Mouse (Mus musculus) layer of hippocampus, postnatal 25 days (tissue): ENCODE measurements around the gene Cep170b. TPM values are rescaled to one million over a fixed set of nuclear protein-coding genes. Genes with fewer than 3 reads are reported as not detected.
A peak's percentile ranks its signal among the peaks of the same experiment; 100 is the strongest.

Source experiments
- DNase-seq, 2 experiments: peaks; one replicate each; pipeline ENCODE4 v3.0.0; 2022; ENCODE audit warnings: mixed read lengths in 2 of 2, low spot score in 1 of 2; ENCODE audit errors: extremely low spot score in 1 of 2
- total RNA-seq, 2 experiments: library from RNA; stranded (reverse); gene quantifications; 2 replicates each; pipeline ENCODE4 v1.2.3; 2021

Cep170b gene
- 100 to 1,000 TPM; 180 to 192 TPM for total RNA-seq

DNA sequence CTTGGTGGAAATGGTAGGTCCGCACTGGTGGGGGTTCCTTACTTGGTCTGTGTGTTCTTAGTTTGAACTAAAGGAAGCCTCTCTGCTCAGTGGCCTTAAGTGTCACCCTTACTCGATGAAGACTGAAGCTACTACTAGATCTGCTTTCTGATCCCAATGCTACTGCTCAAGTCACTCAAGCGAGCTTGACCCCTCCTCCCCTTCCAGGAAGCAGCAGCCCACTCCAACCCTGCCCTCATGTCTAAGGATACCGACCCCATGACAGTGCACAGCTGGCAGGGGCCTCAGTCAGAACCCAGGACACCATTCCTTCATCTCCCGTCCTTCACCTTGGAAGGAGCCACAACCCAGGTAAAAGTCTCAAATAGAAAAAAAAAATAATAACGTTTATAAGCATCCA, at the start of gene Cep170b:
Cep170b (plus strand) TSS at position 240 of the 400 bp plus-strand sequence.
- DNase-seq = no peak

DNA sequence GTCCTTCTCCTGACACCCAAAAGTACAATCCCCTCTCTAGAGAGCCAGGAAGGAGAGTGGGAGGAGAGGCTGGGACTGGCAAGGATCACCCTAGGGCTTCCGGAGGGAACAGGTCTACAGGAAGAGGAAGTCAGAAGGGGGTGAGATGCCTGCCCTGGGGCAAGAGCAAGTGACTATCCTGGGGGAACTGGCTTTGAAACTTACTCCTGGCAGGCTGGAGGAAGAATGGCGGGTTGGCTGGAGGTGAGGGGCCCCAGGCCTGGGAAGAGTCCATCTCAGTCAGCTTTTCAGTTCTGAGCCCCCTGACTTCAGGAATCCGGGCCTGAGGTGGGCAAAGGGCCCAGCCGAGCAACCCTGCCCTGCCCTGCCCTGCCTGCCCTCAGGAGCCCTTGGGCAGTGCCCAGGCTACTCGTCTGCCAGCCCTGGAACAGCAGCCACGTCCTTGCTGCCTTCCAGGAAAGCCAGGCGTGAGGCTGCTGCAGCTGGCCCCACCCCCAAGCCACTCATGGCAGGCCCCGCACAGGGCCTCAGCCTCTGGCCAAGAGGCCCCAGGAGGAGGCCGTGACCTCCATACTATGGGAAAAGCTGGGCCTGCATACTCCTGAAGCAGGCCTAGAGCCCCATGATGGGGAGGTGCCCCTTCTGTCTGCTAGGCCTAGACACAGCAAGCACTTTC, 49.4 kb upstream of the Cep170b start:
- DNase-seq = no peak

DNA sequence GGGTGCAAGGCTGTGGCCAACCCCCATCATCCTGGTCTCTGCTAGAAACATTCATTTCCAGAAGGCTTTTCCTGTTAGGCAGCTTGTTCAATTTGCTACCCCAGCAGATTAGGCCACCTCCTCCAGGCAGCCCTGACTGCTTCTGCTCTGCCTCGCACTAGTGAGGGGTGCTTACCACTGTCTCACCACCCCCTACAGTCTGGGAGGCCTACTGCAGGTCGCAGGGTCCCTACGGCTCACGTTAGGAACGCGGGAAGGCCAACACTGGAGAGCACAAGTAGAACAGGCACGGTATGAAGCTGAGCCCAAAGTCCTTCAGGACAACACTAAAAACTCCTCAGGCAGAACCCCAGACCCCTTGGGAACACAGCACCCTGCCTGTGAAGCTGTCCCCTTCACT, 48.4 kb upstream of the Cep170b start:
- DNase-seq = no peak

DNA sequence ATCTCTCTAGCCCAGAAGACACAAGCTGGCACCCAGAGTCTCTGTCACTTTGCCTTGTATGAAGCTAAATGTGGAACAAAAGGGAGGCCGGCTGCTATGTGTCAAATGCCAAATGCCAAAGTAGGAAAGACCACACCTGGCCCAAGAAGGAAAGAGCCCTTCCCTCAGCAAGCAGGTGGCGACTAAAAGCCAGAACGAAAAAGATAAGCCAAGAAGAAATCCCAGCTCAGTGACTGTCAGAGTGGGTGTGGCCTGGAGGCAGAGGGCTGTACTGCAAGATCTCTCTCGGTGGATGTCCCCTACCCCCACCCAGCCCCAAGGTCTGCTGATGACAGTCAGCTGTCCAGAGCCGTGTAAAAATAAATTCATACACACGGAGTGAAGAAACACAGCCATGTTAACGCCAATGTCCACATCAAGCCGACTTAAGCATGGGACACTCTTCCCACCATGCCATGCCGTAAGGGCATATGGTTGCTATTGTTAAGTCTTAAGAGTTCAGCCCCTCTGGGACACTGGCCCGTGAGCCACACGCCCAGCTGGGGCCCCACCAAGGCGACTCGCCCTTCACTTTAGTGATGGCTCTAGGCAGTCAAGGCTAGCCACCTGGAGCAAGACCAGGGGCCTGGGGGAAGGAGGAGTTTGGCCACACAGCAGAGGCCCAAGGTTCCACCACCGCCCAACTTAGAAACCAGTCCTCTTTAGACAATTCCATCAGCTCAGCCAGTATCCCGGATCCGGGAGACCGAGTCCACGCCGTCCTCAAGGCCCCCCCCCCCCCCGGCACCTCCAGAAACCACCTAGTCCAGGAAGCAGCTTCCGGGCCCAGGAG, 47.3 kb upstream of the Cep170b start:
- no peak for DNase-seq

DNA sequence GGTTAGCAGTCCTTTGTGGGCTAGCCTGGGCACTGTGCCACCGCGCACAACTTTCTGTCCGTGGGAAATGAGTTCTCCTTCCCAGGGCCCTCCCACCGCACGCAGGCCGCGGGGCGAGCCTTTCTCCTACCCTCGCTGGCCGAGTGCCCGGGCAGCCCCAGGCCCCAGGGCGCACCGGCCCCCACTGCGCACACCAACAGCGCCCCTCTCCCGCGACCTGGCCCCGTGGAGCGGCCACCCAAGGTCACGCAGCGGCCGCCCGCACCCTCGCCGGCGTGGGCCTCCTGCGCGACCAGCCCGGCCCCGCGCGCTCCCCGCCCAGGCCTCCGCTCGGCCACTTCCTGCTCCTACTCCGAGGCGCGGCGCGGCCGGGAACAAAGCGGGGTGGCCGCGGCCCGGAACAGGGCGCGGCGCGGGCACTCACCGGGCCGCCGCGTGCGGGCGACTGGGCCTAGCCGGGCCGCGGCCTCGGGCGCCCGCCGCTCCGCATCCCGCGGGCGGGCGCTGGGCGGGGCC, 46.6 kb upstream of the Cep170b start:
- DNase-seq = no peak

DNA sequence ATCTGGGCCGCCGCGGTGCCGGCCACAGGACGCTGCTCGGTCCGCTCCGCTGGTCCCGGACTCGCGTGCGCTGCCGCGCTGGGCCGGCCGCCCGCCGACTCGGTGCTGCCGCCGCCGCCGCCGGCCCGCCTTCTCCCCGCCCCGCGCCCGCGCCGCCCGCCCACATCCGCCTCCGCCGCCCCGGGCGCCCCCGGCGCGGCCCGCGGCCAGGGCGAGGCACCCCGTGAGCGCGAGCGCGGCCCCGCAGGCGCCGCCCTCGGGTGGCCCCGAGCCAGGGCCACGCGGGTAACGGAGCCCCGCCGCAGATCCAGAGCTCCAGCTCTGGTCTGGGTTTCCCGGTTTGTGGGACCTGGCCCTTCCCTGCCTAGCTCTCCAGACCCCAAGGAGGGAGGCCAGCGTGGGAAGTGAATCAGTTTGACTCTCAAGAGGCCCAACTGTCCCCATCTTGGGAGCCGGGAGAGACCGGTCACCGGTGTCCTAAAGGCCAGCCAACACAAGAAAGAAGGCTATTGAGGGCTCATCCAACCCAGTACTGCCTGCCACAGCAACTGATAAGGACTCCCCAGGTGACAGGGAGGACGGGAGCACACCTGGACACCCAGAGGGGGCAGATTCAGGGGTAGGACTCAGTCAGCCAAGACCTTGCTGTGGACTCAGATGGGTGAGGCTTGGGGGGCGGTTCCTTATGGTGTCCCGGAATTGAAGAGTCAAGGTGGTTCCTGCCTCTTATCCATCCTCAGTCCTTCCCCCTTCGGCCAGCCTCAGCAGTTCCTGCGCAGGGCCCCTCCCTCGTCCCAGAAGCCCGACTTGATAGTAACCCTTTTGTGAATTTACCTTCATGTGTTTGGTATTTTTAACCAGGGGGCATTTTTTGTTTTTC, 45.9 kb upstream of the Cep170b start, which contains the start of gene Akt1:
Akt1 (minus strand) TSS at position 753 of the 880 bp plus-strand sequence.
- DNase-seq = peak in 1 of 2 experiments; percentile 51

DNA sequence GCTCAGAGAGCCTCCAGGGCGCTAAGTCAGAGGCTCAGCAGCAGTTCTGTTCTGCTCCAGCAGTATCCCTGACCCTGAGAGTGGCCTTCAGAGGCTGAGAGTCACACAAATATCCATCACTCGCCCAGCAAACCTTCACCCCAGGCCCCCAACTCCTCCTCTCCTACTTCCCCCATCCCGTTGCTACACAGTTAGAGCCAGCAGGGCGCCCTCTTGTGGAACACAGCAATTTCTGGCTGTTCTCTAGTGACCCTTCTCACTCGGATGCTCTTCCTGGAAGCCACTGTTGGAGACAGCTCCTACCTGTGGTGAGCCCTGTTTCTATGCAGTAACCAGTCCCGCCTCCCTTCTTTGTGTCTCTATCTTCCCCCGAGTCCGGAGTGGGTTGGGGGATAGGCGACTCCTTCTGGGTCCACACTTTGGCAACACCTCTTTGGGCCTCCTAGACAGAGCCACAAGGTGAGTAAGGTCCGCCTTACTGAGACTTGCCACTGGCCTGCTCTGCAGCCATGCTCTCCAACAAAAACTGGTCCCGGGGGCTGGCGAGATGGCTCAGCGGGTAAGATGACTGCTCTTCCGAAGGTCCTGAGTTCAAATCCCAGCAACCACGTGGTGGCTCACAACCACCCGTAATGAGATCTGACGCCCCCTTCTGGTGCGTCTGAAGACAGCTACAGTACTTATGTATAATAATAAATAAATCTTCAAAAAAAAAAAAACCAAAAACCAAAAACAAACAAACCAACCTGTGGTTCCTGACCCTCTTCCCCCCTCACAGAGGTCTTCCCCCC, 44.8 kb upstream of the Cep170b start:
- DNase-seq = peak; percentile 68 to 84

DNA sequence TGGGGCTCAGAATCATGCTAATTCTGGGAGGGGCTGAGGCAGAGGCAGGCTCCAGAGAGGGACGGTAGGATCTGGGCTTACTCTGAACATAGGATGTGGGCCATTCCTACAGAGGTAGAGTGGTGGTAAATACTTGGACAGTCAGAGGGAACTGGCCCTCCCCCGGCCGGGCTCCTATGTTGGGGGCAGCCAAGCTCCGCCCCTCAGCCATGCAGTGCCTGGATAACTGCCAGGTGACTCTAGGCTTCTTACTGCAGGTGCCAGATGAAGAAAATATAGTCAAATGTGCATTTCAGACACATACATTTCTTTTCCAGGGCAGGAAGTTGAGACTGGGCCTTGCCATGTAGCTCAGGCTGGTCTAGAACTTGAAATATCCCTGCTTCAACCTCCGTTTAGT, 43.2 kb upstream of the Cep170b start:
- DNase-seq = no peak

DNA sequence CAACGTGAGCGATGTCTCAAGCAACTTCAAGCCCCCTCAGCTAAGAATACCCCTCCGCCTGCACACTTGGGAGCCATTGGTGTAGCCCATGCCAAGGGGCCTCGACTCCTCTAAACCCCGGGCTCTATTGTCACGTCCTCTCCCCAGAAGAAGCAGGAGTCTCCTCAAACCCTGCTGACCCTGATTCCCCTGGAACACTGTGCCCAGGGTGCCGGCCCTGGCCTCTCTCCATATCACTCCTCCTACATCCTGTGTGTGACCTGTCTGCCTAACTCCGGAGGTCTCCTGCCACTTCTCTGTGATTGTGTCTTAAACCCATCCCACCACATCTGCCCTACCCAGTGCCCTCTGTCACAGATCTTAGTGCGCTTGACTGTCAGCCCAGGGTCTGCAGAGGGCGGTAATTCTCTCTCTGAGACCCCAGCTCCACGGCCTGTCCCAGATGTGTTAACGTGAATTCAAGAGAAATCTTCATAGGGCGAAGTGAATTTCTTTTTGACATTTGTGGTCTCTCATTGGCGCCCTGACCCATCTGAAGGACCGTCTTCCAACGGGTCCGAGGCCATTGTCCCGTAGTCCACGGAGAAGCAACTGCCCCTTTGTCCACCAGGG, 42.2 kb upstream of the Cep170b start:
- DNase-seq = no peak

DNA sequence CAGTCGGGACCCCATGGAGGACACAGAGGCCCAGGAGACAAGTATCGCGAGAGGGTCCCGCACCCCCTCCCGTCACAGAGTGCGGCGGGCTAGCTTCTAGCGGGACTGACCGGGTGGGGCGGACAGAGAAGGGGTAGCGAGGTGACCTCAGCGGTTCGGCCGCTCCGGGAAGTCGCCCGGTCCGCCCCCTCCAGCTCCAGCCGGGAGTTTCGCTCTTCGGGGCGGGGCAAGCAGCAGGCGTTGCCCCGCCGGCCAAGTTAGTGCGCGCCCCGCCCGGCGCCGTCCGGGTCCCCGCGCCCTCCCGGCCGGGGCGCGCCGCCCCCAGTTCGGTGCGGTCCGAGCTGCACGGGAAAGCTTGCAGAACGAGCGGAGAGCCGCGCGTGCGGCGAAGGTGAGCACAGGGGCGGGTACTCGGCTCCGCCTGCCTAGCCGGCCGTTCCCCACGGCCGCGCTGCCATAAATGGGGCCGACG, 41.7 kb upstream of the Cep170b start, which contains the start of gene Zbtb42:
Zbtb42 (plus strand) TSS at position 274 of the 472 bp plus-strand sequence.
- no peak for DNase-seq

DNA sequence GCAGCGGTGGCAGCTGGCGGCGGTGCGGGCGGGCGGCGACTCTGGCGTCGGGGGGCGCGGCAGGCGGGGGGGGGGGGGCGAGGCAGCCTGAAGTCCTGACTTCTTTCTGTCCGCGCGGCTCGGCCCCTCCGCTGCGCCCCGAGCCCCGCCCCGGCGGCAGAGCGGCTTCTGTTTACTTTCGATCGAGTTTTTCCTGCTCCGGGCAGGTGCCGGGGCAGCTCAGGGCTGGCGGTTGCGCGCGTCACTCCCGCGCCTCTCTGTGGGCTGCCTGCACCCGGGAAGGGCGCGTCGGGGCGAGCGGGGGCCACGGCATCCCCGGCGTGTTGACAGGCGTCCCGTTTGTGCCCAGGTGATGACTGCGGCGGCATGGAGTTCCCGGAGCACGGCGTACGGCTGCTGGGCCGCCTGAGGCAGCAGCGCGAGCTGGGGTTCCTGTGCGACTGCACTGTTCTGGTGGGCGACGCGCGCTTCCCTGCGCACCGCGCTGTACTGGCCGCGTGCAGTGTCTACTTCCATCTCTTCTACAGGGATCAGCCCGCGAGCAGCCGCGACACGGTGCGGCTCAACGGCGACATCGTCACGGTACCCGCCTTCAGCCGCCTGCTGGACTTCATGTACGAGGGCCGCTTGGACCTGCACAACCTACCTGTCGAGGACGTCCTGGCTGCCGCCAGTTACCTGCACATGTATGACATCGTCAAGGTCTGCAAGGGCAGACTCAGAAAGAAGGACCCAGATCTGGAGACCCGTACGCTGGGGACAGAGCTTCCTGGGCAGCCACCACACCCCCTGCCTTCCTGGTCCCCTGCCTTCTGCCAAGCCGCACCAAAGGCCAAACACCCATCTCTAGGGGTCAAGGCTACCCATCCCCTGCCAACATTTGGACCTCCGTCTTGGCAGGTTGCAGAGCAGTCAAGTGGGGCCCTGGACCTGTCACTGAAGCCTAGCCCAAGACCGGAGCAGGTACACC, 40.9 kb upstream of the Cep170b start:
- no peak for DNase-seq

DNA sequence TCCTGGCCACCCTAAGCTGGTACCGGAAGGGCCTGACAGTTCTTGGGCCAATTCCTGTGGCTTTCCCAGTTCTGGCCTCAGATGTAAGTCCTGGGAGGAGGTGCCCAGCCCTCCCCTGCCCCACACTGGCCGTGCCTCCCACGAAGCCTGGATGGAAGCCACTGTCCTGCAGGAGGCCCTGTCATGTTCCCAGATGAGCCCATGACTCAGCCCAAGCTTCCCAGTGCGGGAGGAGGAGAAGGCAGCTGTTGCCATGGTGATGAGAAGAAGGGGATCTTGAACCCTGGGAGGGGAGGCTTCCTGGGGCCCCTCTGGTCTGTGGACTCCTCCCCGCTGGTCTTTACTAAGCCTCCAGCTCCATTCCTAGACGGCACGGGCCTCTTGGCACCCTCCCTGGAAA, 36.9 kb upstream of the Cep170b start:
- DNase-seq = no peak

DNA sequence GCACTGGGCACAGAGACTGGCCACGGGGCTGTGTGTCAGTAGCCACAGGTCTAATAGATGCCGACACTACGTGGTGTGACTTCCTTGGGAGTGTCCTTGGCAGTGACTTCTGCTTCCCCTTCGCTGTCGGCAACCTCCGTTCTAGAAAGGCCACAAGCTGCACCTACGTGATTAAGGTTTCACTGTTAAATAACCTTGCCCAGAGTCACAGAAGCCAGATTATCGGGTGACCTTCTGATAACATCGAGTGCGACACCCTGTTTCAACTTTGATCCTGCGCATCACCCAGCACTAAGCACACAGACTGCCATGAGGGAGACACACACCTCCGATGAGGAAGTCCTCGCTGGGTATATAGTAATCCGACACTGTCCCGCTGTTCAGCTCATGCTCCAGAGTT, 31.8 kb upstream of the Cep170b start:
- DNase-seq = no peak

DNA sequence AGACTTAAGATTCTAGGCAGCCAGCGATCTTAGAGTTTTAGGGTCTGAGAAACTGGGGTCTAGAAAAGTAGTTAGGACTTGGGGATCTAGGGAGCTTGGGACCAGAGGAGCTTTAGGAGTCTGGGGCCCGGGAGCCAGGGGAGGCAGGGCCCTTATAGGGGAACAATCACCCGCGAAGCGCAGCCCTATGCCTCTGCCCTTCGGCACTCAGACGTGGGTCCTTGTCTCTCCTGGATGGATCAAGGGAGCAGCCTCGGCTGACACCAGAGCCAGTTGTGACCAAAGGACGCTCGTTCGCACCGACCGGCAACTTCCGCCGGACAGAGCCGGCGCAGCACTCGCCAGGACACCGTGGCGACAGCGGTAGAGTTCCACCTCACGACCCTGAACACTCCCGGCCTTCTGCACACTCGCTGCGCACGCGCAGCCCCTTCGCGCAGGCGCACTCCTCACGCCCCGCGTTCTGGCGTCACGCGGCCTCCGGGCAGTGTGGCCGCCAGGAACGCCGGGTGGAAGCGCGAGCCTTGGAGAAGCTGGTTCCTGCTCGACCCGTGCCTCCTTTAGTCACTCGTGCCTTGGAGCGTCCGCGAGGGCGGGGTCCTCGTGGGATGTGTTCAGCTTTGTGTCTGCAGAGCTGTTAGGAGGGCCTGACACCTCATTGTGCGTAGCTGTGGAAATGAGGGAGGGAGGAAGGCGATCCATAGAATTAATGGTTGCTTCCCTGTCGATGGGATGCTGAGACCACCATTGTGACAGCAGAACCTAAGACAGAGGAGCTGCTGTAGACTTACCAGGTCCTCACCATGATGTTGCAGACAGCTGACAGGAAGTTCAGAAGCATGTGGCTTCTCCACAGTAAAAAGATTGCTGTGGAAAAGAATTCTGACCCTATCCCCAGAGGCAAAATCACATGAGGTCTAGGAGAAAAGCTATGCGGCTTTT, 26.8 kb upstream of the Cep170b start:
- peak; percentile 93 to 94 for DNase-seq

DNA sequence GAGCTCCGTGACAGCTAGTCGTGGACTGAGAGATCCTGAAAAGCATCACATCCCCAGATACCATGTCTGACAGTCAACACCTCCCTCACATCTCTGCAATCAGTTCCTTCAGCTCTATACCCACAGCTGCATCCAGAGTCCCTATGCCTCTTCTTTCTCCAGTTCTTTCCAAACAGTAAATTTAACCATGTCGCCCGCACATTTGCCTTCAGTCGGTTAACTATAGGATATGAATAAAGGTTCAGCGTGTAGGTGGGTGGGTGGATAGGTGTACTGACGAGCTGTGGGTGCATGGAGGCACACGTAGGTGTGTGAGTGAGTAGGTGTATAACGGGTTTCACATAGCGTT, 26.2 kb upstream of the Cep170b start:
- no peak for DNase-seq

DNA sequence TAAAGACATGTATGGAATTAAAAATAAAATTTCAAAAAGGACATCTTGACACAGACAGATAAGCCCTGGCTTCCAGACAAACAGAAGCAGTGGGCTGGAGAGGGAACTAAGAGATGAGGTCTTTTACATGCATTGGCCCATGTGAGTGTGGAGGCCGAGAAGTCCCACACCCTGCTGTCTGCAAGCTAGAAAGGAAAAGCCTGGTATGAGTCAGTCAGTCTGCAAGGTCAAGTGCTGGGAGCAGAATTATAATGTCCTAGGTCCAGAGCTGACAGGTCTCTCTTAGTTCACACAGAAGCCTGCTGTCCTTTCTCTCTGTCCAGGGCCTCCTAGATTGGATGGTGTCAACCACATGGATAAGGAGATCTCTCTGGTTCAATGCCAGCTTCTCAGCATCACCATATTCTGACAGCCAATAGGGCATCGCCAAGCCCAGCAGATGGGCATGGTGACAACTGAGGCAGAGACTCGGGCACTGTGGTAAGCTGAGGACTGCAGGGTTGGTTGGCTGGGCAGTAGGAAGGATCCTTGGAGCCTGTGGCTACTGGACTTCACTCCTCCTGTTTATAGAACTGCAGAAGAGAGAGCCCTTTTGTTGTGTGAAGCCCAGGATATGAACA, 23.3 kb upstream of the Cep170b start:
- no peak for DNase-seq

DNA sequence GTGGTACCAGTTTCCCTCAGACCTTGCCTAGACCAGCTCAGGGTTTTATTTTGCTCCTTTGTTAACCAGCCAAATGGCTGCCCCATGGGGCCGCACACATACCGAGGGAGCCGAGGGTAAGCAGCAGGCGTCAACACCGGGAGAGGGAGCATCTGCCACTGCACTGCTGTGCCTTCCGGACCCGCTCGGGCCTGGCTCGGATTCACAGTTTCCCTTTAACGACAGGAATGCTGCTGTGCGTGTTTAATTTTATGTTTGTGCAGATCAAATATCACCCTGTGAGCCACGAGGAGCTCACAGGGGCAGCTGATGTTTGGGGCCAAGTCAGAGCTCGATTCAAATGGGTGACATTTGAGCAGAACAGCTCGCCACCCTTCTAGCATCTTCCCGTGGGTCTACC, 19.7 kb upstream of the Cep170b start:
- no peak for DNase-seq
